Mouse (Mus musculus) kidney, adult 2 months (tissue): Measurements from ENCODE around the gene Icos.
A peak's percentile ranks its signal among the peaks of the same experiment; 100 is the strongest.

ENCODE experiments used
- CTCF ChIP-seq: fragments of 200-500 bp; conservative IDR thresholded peaks from 2 replicates; pipeline ENCODE4 v1.5.1; 2011; ENCODE audit warnings: low read depth, mild to moderate bottlenecking, control low read depth, low read length, moderate library complexity, mixed read lengths; ENCODE audit not compliant: insufficient read depth, insufficient read length
- POLR2A ChIP-seq: fragments of 200-500 bp; IDR thresholded peaks from one replicate; pipeline ENCODE4 v1.6.1; 2011; ENCODE audit warnings: low read depth, low read length, control low read depth

DNA sequence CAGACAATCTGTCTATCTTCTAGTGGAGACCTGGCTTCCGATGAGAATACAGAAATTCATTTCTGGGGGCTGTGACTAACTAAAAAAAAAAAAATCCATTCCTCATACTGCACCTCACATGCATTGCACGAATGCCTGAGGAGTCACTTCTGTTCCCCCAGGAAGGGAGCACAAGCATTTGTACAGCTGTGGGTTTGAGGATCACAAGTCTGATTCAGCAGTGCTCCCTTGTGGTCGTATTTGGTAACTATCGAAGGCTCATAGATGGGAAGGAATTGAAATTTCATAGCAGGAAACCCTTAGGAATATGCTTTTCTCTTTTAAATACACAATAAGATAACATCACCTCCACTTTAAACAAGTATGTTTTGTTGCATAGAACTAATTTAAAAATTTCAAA is 16.6 kb upstream of the Icos start:
- TF ChIP-seq CTCF (peak; percentile 50), POLR2A (no peak)
